Mouse (Mus musculus): Measurements from ENCODE around the gene Gtpbp4.
"Not testable (repeated sequence)": the region's sequence is repeated elsewhere in the genome, so short reads cannot be mapped to it uniquely, and the experiment has no call there.

Gene Gtpbp4

GRCm38 (mm10) chr13:8995990-8996786 is at the start of gene Gtpbp4:
Gene Gtpbp4, minus strand, starts transcription at chr13:8996083.
- DNase-seq (ENCODE audit: low spot score): peak; percentile 91

GRCm38 (mm10) chr13:9044731-9045130 is 48.8 kb upstream of the Gtpbp4 start:
- no peak for DNase-seq (ENCODE audit: low spot score)

- DNase-seq (ENCODE audit: low spot score): no peak
Observed at GRCm38 (mm10) chr13:9043289-9044049, 47.6 kb upstream of the Gtpbp4 start.

GRCm38 (mm10) chr13:9040626-9041025 is 44.7 kb upstream of the Gtpbp4 start:
- DNase-seq (ENCODE audit: low spot score): no peak

GRCm38 (mm10) chr13:9031996-9032661 is 36.2 kb upstream of the Gtpbp4 start:
- no peak for DNase-seq (ENCODE audit: low spot score)

GRCm38 (mm10) chr13:9030364-9030763 is 34.5 kb upstream of the Gtpbp4 start:
- no peak for DNase-seq (ENCODE audit: low spot score)

GRCm38 (mm10) chr13:9027251-9027650 is 31.4 kb upstream of the Gtpbp4 start:
- no peak for DNase-seq (ENCODE audit: low spot score)

- no peak for DNase-seq (ENCODE audit: low spot score)
Observed at GRCm38 (mm10) chr13:9022623-9023022, 26.7 kb upstream of the Gtpbp4 start.

- DNase-seq (ENCODE audit: low spot score): no peak
Observed at GRCm38 (mm10) chr13:9021556-9021955, 25.7 kb upstream of the Gtpbp4 start.

GRCm38 (mm10) chr13:9019713-9020112 is 23.8 kb upstream of the Gtpbp4 start:
- DNase-seq (ENCODE audit: low spot score): no peak

- DNase-seq (ENCODE audit: low spot score): no peak
Observed at GRCm38 (mm10) chr13:9018974-9019587, 23.2 kb upstream of the Gtpbp4 start.

- no peak for DNase-seq (ENCODE audit: low spot score)
Observed at GRCm38 (mm10) chr13:9017190-9017589, 21.3 kb upstream of the Gtpbp4 start.

GRCm38 (mm10) chr13:9014431-9014830 is 18.5 kb upstream of the Gtpbp4 start:
- no peak for DNase-seq (ENCODE audit: low spot score)

- DNase-seq (ENCODE audit: low spot score): no peak
Observed at GRCm38 (mm10) chr13:9013483-9013882, 17.6 kb upstream of the Gtpbp4 start.

GRCm38 (mm10) chr13:9011596-9012350 is 15.9 kb upstream of the Gtpbp4 start:
- DNase-seq (ENCODE audit: low spot score): no peak

- DNase-seq (ENCODE audit: low spot score): no peak
Observed at GRCm38 (mm10) chr13:9003306-9003705, 7.4 kb upstream of the Gtpbp4 start.

GRCm38 (mm10) chr13:8999464-8999863 is 3.6 kb upstream of the Gtpbp4 start:
- DNase-seq (ENCODE audit: low spot score): no peak

GRCm38 (mm10) chr13:8997221-8997620 is 1.3 kb upstream of the Gtpbp4 start:
- DNase-seq (ENCODE audit: low spot score): not testable (repeated sequence)

- no peak for DNase-seq (ENCODE audit: low spot score)
Observed at GRCm38 (mm10) chr13:8995159-8995989, 509 bp downstream of the Gtpbp4 start.

GRCm38 (mm10) chr13:8992231-8992630 is 3.7 kb downstream of the Gtpbp4 start:
- no peak for DNase-seq (ENCODE audit: low spot score)

- no peak for DNase-seq (ENCODE audit: low spot score)
Observed at GRCm38 (mm10) chr13:8972972-8973371, 22.9 kb downstream of the Gtpbp4 start.
